Mouse (Mus musculus) liver, embryonic 14.5 days (tissue): ENCODE measurements around the gene H2al1c.
"Not testable (repeated sequence)": the region's sequence is repeated elsewhere in the genome, so short reads cannot be mapped to it uniquely, and the experiment has no call there.

Source experiments
- CTCF ChIP-seq: IDR thresholded peaks from 2 replicates; pipeline ENCODE4 v1.5.1; 2016; ENCODE audit warnings: antibody characterized with exemption, low read depth, control low read depth
- EP300 ChIP-seq: IDR thresholded peaks from 2 replicates; pipeline ENCODE4 v1.6.1; 2016; ENCODE audit warnings: antibody characterized with exemption, low read depth

DNA sequence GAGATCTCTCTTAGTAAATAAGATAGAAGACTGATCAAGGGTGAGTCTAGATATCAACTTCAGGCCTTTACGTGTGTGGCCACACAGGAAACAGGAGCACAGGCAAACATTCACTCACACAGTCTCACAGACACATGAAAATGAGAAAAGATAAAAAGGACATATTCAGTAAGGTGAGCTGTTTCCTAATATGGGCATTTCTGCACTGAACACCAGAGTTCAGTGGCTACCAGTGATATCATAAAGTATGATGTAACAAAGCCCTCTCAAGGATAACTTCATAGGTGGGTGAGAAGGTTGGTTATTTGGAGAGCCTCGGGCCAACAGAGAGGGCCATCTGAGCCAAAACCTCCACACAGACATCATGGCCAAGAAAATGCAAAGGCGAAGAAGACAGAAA, 6.5 kb upstream of the H2al1c start, which contains the start of gene H2al1a:
- TF ChIP-seq CTCF, EP300: not testable (repeated sequence)
